Mouse (Mus musculus): ENCODE data around the gene Ildr1.
A peak's percentile ranks its signal among the peaks of the same experiment; 100 is the strongest.

Ildr1 gene

GRCm38 (mm10) chr16:36700484-36700883, 6.7 kb downstream of the Ildr1 start:
- no peak for DNase-seq (ENCODE audit: low read depth, low spot score)

GRCm38 (mm10) chr16:36707702-36708423, 14.1 kb downstream of the Ildr1 start:
- DNase-seq (ENCODE audit: low read depth, low spot score): peak; percentile 95

- no peak for DNase-seq (ENCODE audit: low read depth, low spot score)
Measured at GRCm38 (mm10) chr16:36708751-36709150, 15.0 kb downstream of the Ildr1 start.

GRCm38 (mm10) chr16:36709405-36709804, 15.6 kb downstream of the Ildr1 start:
- DNase-seq (ENCODE audit: low read depth, low spot score): peak; percentile 42

GRCm38 (mm10) chr16:36710794-36711193, 17.0 kb downstream of the Ildr1 start:
- DNase-seq (ENCODE audit: low read depth, low spot score): peak; percentile 81

- no peak for DNase-seq (ENCODE audit: low read depth, low spot score)
Measured at GRCm38 (mm10) chr16:36711760-36712159, 18.0 kb downstream of the Ildr1 start.

- no peak for DNase-seq (ENCODE audit: low read depth, low spot score)
Measured at GRCm38 (mm10) chr16:36717481-36717880, 23.7 kb downstream of the Ildr1 start.

GRCm38 (mm10) chr16:36718637-36719036, 24.9 kb downstream of the Ildr1 start:
- no peak for DNase-seq (ENCODE audit: low read depth, low spot score)

GRCm38 (mm10) chr16:36720194-36721055, 26.6 kb downstream of the Ildr1 start:
- peak; percentile 59 for DNase-seq (ENCODE audit: low read depth, low spot score)

GRCm38 (mm10) chr16:36722739-36723138, 29.0 kb downstream of the Ildr1 start:
- DNase-seq (ENCODE audit: low read depth, low spot score): peak; percentile 51

GRCm38 (mm10) chr16:36723880-36724443, 30.2 kb downstream of the Ildr1 start:
- DNase-seq (ENCODE audit: low read depth, low spot score): no peak

GRCm38 (mm10) chr16:36728959-36729358, 35.2 kb downstream of the Ildr1 start:
- no peak for DNase-seq (ENCODE audit: low read depth, low spot score)

GRCm38 (mm10) chr16:36732572-36732971, 38.8 kb downstream of the Ildr1 start:
- no peak for DNase-seq (ENCODE audit: low read depth, low spot score)

GRCm38 (mm10) chr16:36733827-36734226, 40.0 kb downstream of the Ildr1 start:
- DNase-seq (ENCODE audit: low read depth, low spot score): no peak

GRCm38 (mm10) chr16:36735421-36735820, 41.6 kb downstream of the Ildr1 start:
- DNase-seq (ENCODE audit: low read depth, low spot score): no peak

GRCm38 (mm10) chr16:36739404-36739930, 45.7 kb downstream of the Ildr1 start:
- no peak for DNase-seq (ENCODE audit: low read depth, low spot score)

- no peak for DNase-seq (ENCODE audit: low read depth, low spot score)
Measured at GRCm38 (mm10) chr16:36743580-36743979, 49.8 kb downstream of the Ildr1 start.

- peak; percentile 90 for DNase-seq (ENCODE audit: low read depth, low spot score)
Measured at GRCm38 (mm10) chr16:36747068-36747467, 53.3 kb downstream of the Ildr1 start.

- DNase-seq (ENCODE audit: low read depth, low spot score): no peak
Measured at GRCm38 (mm10) chr16:36747767-36748166, 54.0 kb downstream of the Ildr1 start.

GRCm38 (mm10) chr16:36751979-36752378, 58.2 kb downstream of the Ildr1 start:
- DNase-seq (ENCODE audit: low read depth, low spot score): no peak

GRCm38 (mm10) chr16:36770191-36770771, 76.5 kb downstream of the Ildr1 start:
- DNase-seq (ENCODE audit: low read depth, low spot score): peak; percentile 8

- DNase-seq (ENCODE audit: low read depth, low spot score): no peak
Measured at GRCm38 (mm10) chr16:36770830-36771229, 77.1 kb downstream of the Ildr1 start.
